Mouse (Mus musculus): Measurements from ENCODE around the gene C330007P06Rik. TPM values are rescaled to one million over a fixed set of nuclear protein-coding genes. Genes with fewer than 3 reads are reported as not detected.
A peak's percentile ranks its signal among the peaks of the same experiment; 100 is the strongest.

Gene C330007P06Rik
- polyA plus RNA-seq, 1 experiment from 2014 or later = 32.2 TPM

DNA sequence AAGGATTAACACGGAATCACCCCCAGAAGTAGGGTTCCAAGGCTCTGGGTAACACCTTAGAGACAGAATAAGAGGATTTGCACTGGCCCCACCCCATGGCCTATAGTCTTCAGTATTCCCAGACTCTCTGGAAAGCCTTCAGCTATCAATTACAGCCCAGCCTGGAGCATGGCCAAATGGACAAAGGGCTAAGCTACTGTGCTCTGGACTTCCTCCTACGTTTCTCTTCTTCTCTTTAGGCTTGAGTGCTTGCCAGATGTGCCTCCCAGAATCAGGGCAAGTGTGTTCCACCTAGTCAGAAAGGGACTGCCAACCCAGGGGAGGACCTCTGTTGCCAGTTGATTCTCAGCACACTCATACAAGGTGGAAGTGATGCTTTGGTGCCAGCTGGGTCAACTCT, 48.9 kb downstream of the C330007P06Rik start:
- 63% methylated on average over 2 of the region's 2 CpGs for WGBS
- ATAC-seq (replicated peaks; ENCODE audit: low FRiP score) = no peak
- Histone ChIP-seq H3K27me3 (replicated peaks; ENCODE audit: control insufficient read depth, insufficient read depth, low read length) (no peaks in the 10 kb centered on the region), H3K4me1 (replicated peaks; ENCODE audit: control insufficient read depth, insufficient read depth, low read length) (no peaks in the 10 kb centered on the region), H3K9me3 (ENCODE audit: control insufficient read depth, low read length) (no peaks in the 10 kb centered on the region), H3K4me3 (ENCODE audit: low read depth, low read length) (no peak overlapping the region), H3K9ac (ENCODE audit: low read depth, low read length) (no peak overlapping the region), H3K36me3 (ENCODE audit: control insufficient read depth, insufficient read depth, low read length) (no peaks in the 10 kb centered on the region), H3K4me2 (no peak overlapping the region), H3K27ac (ENCODE audit: low read depth, low read length) (no peak overlapping the region)
- DNase-seq (ENCODE audit: low spot score) = no peak

DNA sequence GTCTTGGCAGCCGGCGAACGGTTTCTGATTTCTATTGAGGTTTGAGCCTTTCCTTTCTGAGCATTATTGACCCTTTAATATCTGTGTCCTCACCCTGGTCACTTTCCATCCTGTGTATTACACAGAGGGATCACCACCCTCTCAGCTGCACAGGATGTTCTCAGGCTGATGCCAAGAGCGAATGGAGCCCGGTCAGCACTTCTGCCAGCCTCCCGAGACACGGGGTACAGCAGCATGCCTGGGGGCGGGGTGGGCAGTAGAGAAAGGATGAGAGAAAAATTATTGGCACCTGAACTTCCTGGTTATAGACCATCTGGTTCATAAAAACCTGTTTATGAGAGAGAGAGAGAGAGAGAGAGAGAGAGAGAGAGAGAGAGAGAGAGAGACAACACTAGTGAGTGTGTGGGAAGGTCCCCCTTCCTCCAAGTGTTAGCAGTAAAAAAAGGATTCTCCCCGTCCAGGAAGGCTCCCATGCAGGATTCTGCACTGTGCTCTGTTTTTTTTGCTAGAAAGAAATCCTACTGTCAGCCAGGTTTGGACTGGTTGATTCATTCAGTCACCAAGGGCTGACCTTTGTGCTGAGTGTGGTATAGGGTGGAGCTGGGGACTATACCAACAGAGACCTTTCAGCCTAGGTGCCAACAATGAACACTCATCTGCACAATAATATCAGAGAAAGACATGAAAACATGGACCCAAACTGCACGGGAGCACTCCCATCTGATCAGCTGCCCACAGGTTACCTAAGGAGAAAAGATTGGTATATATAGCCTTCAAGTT, 49.8 kb downstream of the C330007P06Rik start:
- Histone ChIP-seq H3K4me1 (replicated peaks; ENCODE audit: control insufficient read depth, insufficient read depth, low read length) (no peaks in the 10 kb centered on the region), H3K9me3 (ENCODE audit: control insufficient read depth, low read length) (no peaks in the 10 kb centered on the region), H3K4me3 (ENCODE audit: low read depth, low read length) (no peak overlapping the region), H3K9ac (ENCODE audit: low read depth, low read length) (no peak overlapping the region), H3K4me2 (no peak overlapping the region), H3K27ac (ENCODE audit: low read depth, low read length) (no peak overlapping the region), H3K36me3 (ENCODE audit: control insufficient read depth, insufficient read depth, low read length) (no peaks in the 10 kb centered on the region), H3K27me3 (replicated peaks; ENCODE audit: control insufficient read depth, insufficient read depth, low read length) (no peaks in the 10 kb centered on the region)
- no peak for ATAC-seq (replicated peaks; ENCODE audit: low FRiP score)
- no peak for DNase-seq (ENCODE audit: low spot score)
- 86% methylated on average over 10 of the region's 10 CpGs for WGBS

DNA sequence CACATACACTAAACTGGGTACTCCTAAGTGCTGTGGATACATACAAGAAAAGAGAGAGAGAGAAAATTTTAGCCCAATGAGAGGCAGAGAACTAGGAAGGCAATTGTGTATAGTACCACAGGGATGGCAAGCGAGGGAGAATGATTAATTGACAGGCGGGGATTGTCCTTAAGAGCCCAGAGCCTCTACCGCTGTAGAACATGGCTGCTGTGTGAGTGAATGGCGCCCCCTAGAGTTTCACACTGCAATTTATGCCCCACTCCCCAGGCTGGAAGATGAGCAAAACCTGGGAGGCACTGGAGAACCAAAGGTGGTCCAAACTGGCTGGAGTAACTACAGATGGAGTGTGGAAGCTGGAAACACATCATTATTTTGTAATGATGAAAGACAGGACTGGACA, 53.7 kb downstream of the C330007P06Rik start:
- no peaks in the 10 kb centered on the region for H3K36me3 ChIP-seq (ENCODE audit: control insufficient read depth, insufficient read depth, low read length)
- H3K27me3 ChIP-seq (replicated peaks; ENCODE audit: control insufficient read depth, insufficient read depth, low read length) = no peaks in the 10 kb centered on the region
- ATAC-seq (replicated peaks; ENCODE audit: low FRiP score) (peak; percentile 69), DNase-seq (ENCODE audit: low spot score) (peak; percentile 40)
- no peak overlapping the region for H3K9ac ChIP-seq (ENCODE audit: low read depth, low read length)
- no peak overlapping the region for H3K4me2 ChIP-seq
- no peaks in the 10 kb centered on the region for H3K9me3 ChIP-seq (ENCODE audit: control insufficient read depth, low read length)
- no peak overlapping the region for H3K4me3 ChIP-seq (ENCODE audit: low read depth, low read length)
- WGBS = 14% methylated on average over 4 of the region's 4 CpGs
- H3K4me1 ChIP-seq (replicated peaks; ENCODE audit: control insufficient read depth, insufficient read depth, low read length) = 0 out of 2 replicates have a peak, but pooled peaks cover 3% of the 10 kb centered on the region
- H3K27ac ChIP-seq (ENCODE audit: low read depth, low read length) = no peak overlapping the region

GRCm38 (mm10) chrX:36819575-36819974, 54.3 kb downstream of the C330007P06Rik start:
- H3K4me2 ChIP-seq = no peak overlapping the region
- WGBS = 51% methylated on average over 4 of the region's 4 CpGs

DNA sequence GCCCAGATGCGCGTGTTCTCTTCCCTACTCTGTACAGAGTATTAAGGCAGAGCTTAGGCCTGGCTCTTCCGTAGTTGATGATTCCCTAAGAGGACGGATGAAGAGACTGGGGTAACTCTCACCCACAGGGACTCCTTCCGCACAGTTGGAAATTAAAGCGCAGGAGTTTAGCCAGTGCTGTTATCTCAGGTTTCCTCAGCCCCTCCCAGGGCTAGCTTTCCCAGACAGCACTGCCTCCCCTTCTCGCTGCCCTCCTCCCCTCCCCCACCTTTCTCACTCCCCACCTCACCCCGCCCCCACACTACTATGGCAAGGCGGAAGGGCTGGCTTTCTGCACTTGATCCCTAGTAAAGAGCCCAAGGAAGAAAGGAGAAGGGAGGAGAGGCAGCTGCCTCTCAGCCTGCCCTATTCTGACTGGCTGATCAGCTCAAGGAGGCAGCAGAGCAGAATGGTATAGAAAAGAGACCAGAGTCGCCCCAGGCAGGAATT, 56.9 kb downstream of the C330007P06Rik start:
- 8% methylated on average over 10 of the region's 10 CpGs for WGBS
- Histone ChIP-seq H3K27me3 (replicated peaks; ENCODE audit: control insufficient read depth, insufficient read depth, low read length) (no peaks in the 10 kb centered on the region), H3K4me1 (replicated peaks; ENCODE audit: control insufficient read depth, insufficient read depth, low read length) (0 out of 2 replicates have a peak, but pooled peaks cover 3% of the 10 kb centered on the region), H3K27ac (ENCODE audit: low read depth, low read length) (peak overlapping the region; percentile 59), H3K9me3 (ENCODE audit: control insufficient read depth, low read length) (no peaks in the 10 kb centered on the region), H3K4me3 (ENCODE audit: low read depth, low read length) (peak overlapping the region; percentile 32), H3K4me2 (peak overlapping the region; percentile 62), H3K36me3 (ENCODE audit: control insufficient read depth, insufficient read depth, low read length) (no peaks in the 10 kb centered on the region), H3K9ac (ENCODE audit: low read depth, low read length) (peak overlapping the region; percentile 49; the same call in 1 of the 2 replicates)
- peak; percentile 40 for DNase-seq (ENCODE audit: low spot score)
- peak; percentile 69 for ATAC-seq (replicated peaks; ENCODE audit: low FRiP score)

More at GRCm38 (mm10) chrX:36819575-36819974, 54.3 kb downstream of the C330007P06Rik start:
- Histone ChIP-seq H3K9me3 (ENCODE audit: control insufficient read depth, low read length) (no peaks in the 10 kb centered on the region), H3K36me3 (ENCODE audit: control insufficient read depth, insufficient read depth, low read length) (no peaks in the 10 kb centered on the region), H3K4me1 (replicated peaks; ENCODE audit: control insufficient read depth, insufficient read depth, low read length) (0 out of 2 replicates have a peak, but pooled peaks cover 3% of the 10 kb centered on the region), H3K27ac (ENCODE audit: low read depth, low read length) (no peak overlapping the region), H3K9ac (ENCODE audit: low read depth, low read length) (no peak overlapping the region), H3K27me3 (replicated peaks; ENCODE audit: control insufficient read depth, insufficient read depth, low read length) (no peaks in the 10 kb centered on the region), H3K4me3 (ENCODE audit: low read depth, low read length) (no peak overlapping the region)
- no peak for ATAC-seq (replicated peaks; ENCODE audit: low FRiP score)
- no peak for DNase-seq (ENCODE audit: low spot score)

GRCm38 (mm10) chrX:36816368-36816899, 57.5 kb downstream of the C330007P06Rik start:
- 0 out of 2 replicates have a peak overlapping the region, but pooled peaks have one; percentile 32 for H3K4me3 ChIP-seq (ENCODE audit: low read depth, low read length)
- no peak overlapping the region for H3K9ac ChIP-seq (ENCODE audit: low read depth, low read length)
- 0 out of 2 replicates have a peak, but pooled peaks cover 3% of the 10 kb centered on the region for H3K4me1 ChIP-seq (replicated peaks; ENCODE audit: control insufficient read depth, insufficient read depth, low read length)
- H3K27ac ChIP-seq (ENCODE audit: low read depth, low read length) = no peak overlapping the region
- H3K27me3 ChIP-seq (replicated peaks; ENCODE audit: control insufficient read depth, insufficient read depth, low read length) = no peaks in the 10 kb centered on the region
- peak overlapping the region; percentile 62 for H3K4me2 ChIP-seq
- DNase-seq (ENCODE audit: low spot score) (no peak), ATAC-seq (replicated peaks; ENCODE audit: low FRiP score) (peak; percentile 16; the same call in 1 of the 2 replicates)
- H3K9me3 ChIP-seq (ENCODE audit: control insufficient read depth, low read length) = no peaks in the 10 kb centered on the region
- 38% methylated on average over 8 of the region's 8 CpGs for WGBS
- no peaks in the 10 kb centered on the region for H3K36me3 ChIP-seq (ENCODE audit: control insufficient read depth, insufficient read depth, low read length)

- no peak overlapping the region for H3K4me3 ChIP-seq (ENCODE audit: low read depth, low read length)
- H3K4me1 ChIP-seq (replicated peaks; ENCODE audit: control insufficient read depth, insufficient read depth, low read length) = 0 out of 2 replicates have a peak, but pooled peaks cover 3% of the 10 kb centered on the region
- H3K27ac ChIP-seq (ENCODE audit: low read depth, low read length) = no peak overlapping the region
- H3K4me2 ChIP-seq = no peak overlapping the region
- 78% methylated on average over 2 of the region's 4 CpGs for WGBS
- no peaks in the 10 kb centered on the region for H3K27me3 ChIP-seq (replicated peaks; ENCODE audit: control insufficient read depth, insufficient read depth, low read length)
- no peaks in the 10 kb centered on the region for H3K36me3 ChIP-seq (ENCODE audit: control insufficient read depth, insufficient read depth, low read length)
- H3K9me3 ChIP-seq (ENCODE audit: control insufficient read depth, low read length) = no peaks in the 10 kb centered on the region
- no peak overlapping the region for H3K9ac ChIP-seq (ENCODE audit: low read depth, low read length)
- no peak for ATAC-seq (replicated peaks; ENCODE audit: low FRiP score)
- no peak for DNase-seq (ENCODE audit: low spot score)
Measured at GRCm38 (mm10) chrX:36815439-36815838, 58.5 kb downstream of the C330007P06Rik start.

GRCm38 (mm10) chrX:36815022-36815421, 58.9 kb downstream of the C330007P06Rik start:
- Histone ChIP-seq H3K27ac (ENCODE audit: low read depth, low read length) (no peak overlapping the region), H3K4me3 (ENCODE audit: low read depth, low read length) (no peak overlapping the region), H3K4me2 (no peak overlapping the region), H3K9me3 (ENCODE audit: control insufficient read depth, low read length) (no peaks in the 10 kb centered on the region), H3K4me1 (replicated peaks; ENCODE audit: control insufficient read depth, insufficient read depth, low read length) (0 out of 2 replicates have a peak, but pooled peaks cover 3% of the 10 kb centered on the region), H3K9ac (ENCODE audit: low read depth, low read length) (no peak overlapping the region), H3K27me3 (replicated peaks; ENCODE audit: control insufficient read depth, insufficient read depth, low read length) (no peaks in the 10 kb centered on the region), H3K36me3 (ENCODE audit: control insufficient read depth, insufficient read depth, low read length) (no peaks in the 10 kb centered on the region)
- DNase-seq (ENCODE audit: low spot score) (no peak), ATAC-seq (replicated peaks; ENCODE audit: low FRiP score) (no peak)
- 75% methylated on average over 4 of the region's 4 CpGs for WGBS
